Mouse (Mus musculus): ENCODE data around the gene Pold1. TPM values are rescaled to one million over a fixed set of nuclear protein-coding genes. Genes with fewer than 3 reads are reported as not detected.

Pold1 gene
- polyA plus RNA-seq, 1 experiment from 2014 or later = 25.3 TPM

DNA sequence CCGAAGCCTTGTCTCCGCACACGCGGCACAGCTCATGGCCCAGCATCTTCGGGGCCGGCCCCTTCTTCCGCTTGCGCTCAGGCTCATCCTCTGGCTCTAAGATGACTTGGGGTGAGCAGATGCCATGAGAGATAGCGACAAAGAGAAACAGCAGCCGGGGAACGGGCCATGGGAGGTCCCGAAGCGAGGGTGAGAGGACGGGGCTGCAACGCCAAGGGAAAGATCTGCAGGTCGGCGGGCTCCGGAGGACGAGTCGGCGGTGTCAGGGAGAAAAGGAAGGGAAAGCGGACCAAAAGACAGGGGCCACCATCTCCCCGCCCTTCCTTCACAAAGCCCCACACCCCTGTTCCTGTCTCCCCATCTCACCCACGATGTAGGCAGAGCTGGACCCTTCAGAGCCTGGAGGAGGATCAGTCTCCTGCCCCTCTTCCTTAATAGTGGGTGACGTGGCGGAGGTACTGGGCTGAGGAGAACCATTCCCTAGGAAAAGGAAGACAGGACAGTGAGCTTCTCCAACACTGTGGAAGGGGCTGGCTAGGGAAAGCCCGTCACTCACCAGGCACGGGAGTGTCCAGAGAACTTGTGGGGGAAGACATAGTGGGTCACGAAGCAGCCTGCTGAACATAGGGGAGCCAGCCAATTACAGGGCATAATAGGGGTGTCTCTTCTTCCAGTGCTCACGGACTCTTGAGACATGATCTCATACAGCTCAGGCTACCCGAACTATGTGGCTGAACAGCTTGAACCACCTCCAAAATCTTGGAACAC, 3.7 kb upstream of the Pold1 start:
- H3K27ac ChIP-seq = no peak overlapping the region
- peaks cover 11% of the 10 kb centered on the region; the same call in 1 of the 2 replicates for H3K36me3 ChIP-seq (replicated peaks)
- ATAC-seq (replicated peaks) = no peak; the same call in 1 of the 2 replicates
- H3K27me3 ChIP-seq (replicated peaks) = no peaks in the 10 kb centered on the region
- no peaks in the 10 kb centered on the region for H3K9me3 ChIP-seq
- H3K4me3 ChIP-seq = peak overlapping the region; percentile 84
- 84% methylated on average over 29 of the region's 31 CpGs for WGBS
- H3K4me2 ChIP-seq = peak overlapping the region; percentile 88
- H3K4me1 ChIP-seq = peaks cover 23% of the 10 kb centered on the region
- 0 out of 2 replicates have a peak overlapping the region, but pooled peaks have one; percentile 34 for H3K9ac ChIP-seq

DNA sequence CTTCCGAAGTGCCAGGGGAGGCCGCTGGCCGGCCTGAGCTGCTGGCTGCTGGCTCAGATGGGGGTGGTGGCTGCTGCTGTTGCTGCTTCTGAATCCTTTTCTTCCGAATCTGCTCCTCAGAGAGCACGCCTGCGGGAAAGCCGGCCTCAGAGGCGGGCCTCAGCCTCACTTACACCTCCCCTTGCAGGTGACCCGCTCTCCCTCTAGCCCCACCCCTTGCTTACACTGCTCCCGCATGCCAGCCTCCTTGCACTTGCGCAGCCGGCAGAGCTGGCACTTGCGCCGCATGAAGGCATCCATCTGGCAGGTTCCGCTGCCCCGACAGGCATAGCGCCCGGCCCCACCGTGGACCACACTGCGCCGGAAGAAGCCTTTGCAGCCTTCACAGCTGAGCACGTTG, 3.1 kb upstream of the Pold1 start:
- peaks cover 11% of the 10 kb centered on the region; the same call in 1 of the 2 replicates for H3K36me3 ChIP-seq (replicated peaks)
- H3K9me3 ChIP-seq = no peaks in the 10 kb centered on the region
- no peak overlapping the region for H3K4me3 ChIP-seq
- H3K4me2 ChIP-seq = no peak overlapping the region
- 86% methylated on average over 22 of the region's 22 CpGs for WGBS
- ATAC-seq (replicated peaks) = no peak
- H3K27ac ChIP-seq = no peak overlapping the region
- no peak overlapping the region for H3K9ac ChIP-seq
- no peaks in the 10 kb centered on the region for H3K27me3 ChIP-seq (replicated peaks)
- peaks cover 25% of the 10 kb centered on the region for H3K4me1 ChIP-seq

DNA sequence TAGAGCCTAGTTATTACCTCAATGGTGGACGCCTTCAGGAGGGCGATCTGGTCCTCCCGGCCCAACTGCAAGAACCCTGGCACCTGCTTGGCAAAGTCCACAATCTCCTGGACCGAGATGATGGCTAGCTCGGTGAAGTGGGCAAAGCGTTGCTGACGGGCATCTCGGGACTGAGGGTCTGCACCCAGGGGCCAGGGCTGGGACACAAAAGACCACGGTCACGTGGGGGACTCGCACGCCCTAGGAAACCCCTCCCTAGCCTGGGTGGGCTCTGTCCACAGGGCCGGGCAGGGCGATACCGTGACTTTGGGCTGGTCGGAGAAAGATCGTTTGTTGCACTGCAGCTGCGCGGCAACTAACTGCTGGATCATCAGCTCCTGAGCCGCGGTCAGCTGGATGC, 2.7 kb upstream of the Pold1 start:
- peaks cover 11% of the 10 kb centered on the region; the same call in 1 of the 2 replicates for H3K36me3 ChIP-seq (replicated peaks)
- H3K4me2 ChIP-seq = no peak overlapping the region
- peaks cover 25% of the 10 kb centered on the region for H3K4me1 ChIP-seq
- no peaks in the 10 kb centered on the region for H3K27me3 ChIP-seq (replicated peaks)
- no peak overlapping the region for H3K27ac ChIP-seq
- ATAC-seq (replicated peaks) = no peak
- no peak overlapping the region for H3K4me3 ChIP-seq
- 95% methylated on average over 21 of the region's 21 CpGs for WGBS
- no peaks in the 10 kb centered on the region for H3K9me3 ChIP-seq
- H3K9ac ChIP-seq = no peak overlapping the region

DNA sequence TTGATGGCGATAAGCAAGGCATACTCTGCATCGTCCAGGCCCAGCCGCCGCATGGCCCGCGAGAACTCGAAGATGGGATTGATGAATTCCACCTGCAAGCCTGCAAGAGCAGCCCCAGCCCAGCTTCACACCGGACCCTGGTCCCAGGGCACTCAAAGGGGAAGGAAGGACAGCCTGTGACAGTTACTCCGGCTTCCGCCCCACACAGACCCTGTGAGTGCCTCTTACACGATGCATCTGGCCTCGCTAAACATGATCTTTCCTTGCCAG, 1.7 kb upstream of the Pold1 start:
- 98% methylated on average over 12 of the region's 12 CpGs for WGBS
- no peaks in the 10 kb centered on the region for H3K27me3 ChIP-seq (replicated peaks)
- H3K4me2 ChIP-seq = no peak overlapping the region
- peaks cover 25% of the 10 kb centered on the region for H3K4me1 ChIP-seq
- no peak overlapping the region for H3K27ac ChIP-seq
- no peak for ATAC-seq (replicated peaks)
- H3K4me3 ChIP-seq = no peak overlapping the region
- peaks cover 11% of the 10 kb centered on the region; the same call in 1 of the 2 replicates for H3K36me3 ChIP-seq (replicated peaks)
- H3K9ac ChIP-seq = no peak overlapping the region
- H3K9me3 ChIP-seq = no peaks in the 10 kb centered on the region

DNA sequence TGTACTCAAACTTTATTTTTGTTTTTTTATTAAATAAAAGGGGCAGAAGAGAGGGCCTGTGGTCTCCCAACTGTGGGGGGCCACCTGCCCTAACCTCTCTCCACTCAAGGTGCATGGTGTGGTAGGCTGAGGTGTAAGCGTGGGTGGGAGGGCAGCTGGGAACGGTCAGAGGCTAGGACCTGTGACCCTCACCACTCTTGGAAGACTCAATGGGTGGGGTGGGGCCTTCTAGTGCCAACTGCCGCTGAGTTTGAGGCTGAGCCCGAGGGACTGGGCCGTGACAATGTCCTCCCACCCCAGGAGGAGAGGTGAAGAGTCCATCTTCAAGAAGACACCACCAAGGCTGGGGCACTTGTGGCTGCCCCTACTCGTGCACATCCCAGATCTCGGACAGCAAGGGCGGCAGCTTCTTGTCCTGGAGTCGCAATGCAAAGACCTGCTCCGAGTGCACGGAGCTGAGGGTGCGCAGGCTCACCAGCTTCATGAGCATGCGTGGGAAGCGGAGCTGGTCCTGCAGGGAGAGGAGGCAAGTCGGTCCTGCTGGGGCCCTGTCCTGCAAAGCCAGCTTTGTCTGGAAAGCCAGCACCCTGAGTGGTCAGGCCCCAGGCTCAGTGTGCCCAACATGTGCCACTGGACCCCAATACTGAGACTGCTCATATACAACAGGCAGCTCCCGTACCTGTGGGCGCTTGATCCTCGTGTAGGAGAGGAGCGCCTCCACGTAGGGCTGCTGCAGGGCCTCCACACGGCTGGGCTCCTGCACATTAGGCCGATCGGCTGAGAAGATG, 1.2 kb upstream of the Pold1 start:
- Histone ChIP-seq H3K27me3 (replicated peaks) (no peaks in the 10 kb centered on the region), H3K9me3 (no peaks in the 10 kb centered on the region), H3K36me3 (replicated peaks) (peaks cover 11% of the 10 kb centered on the region; the same call in 1 of the 2 replicates), H3K4me1 (peaks cover 25% of the 10 kb centered on the region), H3K4me2 (no peak overlapping the region), H3K9ac (no peak overlapping the region), H3K27ac (no peak overlapping the region), H3K4me3 (no peak overlapping the region)
- no peak for ATAC-seq (replicated peaks)
- WGBS = 95% methylated on average over 23 of the region's 23 CpGs

DNA sequence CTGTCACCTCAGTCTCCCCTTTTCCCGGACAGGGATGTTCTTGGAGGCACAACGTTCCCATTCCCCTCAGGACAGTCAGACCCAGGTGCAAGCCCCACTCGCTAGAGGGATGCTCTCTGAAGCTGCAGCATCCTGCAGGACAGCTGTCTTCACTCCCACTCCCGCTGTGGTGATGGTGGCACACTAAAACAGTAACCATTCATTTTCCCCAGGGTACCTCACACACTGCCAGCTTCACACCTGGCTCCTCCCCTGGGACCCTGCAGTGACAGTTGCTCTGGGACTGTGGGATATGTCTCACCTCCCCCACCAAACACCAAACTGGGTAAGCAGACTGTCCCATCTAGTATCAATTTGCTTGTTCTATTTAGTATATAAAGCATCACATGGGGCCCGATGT, 924 bp downstream of the Pold1 start:
- H3K27ac ChIP-seq = no peak overlapping the region
- peak overlapping the region; percentile 51 for H3K4me3 ChIP-seq
- peaks cover 14% of the 10 kb centered on the region for H3K4me1 ChIP-seq
- no peak for ATAC-seq (replicated peaks)
- WGBS = 17% methylated on average over 5 of the region's 5 CpGs
- peak overlapping the region; percentile 95 for H3K4me2 ChIP-seq
- peaks cover 11% of the 10 kb centered on the region; the same call in 1 of the 2 replicates for H3K36me3 ChIP-seq (replicated peaks)
- H3K27me3 ChIP-seq (replicated peaks) = no peaks in the 10 kb centered on the region
- H3K9ac ChIP-seq = peak overlapping the region; percentile 12; the same call in 1 of the 2 replicates
- no peaks in the 10 kb centered on the region for H3K9me3 ChIP-seq

DNA sequence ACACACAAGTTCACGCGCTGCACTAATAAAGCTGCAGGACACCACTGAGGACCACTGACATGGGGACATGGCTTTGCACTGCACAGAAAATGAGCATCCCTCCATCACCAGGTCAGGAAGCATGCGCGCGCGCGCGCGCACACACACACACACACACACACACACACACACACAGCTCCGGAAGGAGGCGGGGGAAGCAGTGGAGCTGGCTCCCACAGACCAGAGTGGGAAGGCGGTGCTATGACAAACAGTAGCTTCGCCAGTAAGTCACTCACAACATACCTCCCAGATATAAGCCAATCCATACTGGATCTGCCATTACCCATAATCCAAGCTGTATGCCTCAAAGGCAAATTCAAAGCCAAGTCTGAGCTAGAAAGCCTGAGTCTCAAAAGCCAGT, 1.6 kb downstream of the Pold1 start:
- no peak for ATAC-seq (replicated peaks)
- Histone ChIP-seq H3K27ac (no peak overlapping the region), H3K27me3 (replicated peaks) (no peaks in the 10 kb centered on the region), H3K4me1 (peaks cover 13% of the 10 kb centered on the region), H3K4me3 (no peak overlapping the region), H3K9ac (peak overlapping the region; percentile 12; the same call in 1 of the 2 replicates), H3K9me3 (no peaks in the 10 kb centered on the region), H3K4me2 (no peak overlapping the region), H3K36me3 (replicated peaks) (peaks cover 11% of the 10 kb centered on the region; the same call in 1 of the 2 replicates)
- 94% methylated on average over 13 of the region's 13 CpGs for WGBS

DNA sequence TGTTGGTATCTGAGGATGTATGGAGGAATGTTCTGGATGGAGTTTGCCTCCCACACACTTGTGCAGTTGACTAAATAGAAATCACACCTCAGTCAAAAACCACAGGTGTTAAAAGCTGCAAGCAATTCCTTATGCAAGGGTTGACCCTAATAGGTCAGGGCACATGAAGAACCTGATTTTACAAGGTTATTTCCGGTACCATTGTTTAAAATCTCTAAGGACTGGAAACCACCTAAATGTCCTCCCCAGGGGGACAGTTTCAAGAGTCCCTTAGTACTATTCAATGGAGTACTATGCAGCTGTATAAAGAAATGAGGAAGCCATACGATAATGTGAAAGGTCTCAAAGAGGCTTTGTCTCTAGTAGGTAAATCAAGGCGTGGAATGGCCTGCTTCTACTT, 2.4 kb downstream of the Pold1 start:
- no peak overlapping the region for H3K27ac ChIP-seq
- H3K36me3 ChIP-seq (replicated peaks) = peaks cover 11% of the 10 kb centered on the region; the same call in 1 of the 2 replicates
- 97% methylated on average over 3 of the region's 3 CpGs for WGBS
- H3K4me2 ChIP-seq = no peak overlapping the region
- ATAC-seq (replicated peaks) = no peak
- H3K4me1 ChIP-seq = peaks cover 13% of the 10 kb centered on the region
- no peak overlapping the region for H3K9ac ChIP-seq
- H3K4me3 ChIP-seq = no peak overlapping the region
- no peaks in the 10 kb centered on the region for H3K9me3 ChIP-seq
- H3K27me3 ChIP-seq (replicated peaks) = no peaks in the 10 kb centered on the region

DNA sequence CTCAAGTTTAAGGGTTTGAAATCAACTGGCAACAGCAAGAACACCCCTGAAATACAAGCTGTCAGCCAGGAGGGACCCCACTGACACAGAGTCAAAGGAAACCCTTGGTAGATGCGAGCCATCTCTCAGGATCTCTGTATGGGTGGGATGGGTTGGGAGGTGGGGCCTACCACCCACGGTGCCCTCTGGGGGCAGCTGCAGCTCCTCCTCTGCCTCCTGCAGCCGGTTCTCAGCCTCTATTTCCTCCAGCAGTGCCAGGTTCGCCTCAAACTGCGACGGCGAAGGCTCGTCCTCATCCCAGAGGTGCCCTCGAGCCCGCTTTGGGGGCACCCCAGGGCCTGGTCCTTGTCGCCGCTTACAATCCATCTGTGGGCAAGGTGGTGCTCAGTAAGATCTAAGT, 5.6 kb downstream of the Pold1 start:
- Histone ChIP-seq H3K27me3 (replicated peaks) (no peaks in the 10 kb centered on the region), H3K27ac (no peak overlapping the region), H3K9ac (no peak overlapping the region), H3K36me3 (replicated peaks) (no peaks in the 10 kb centered on the region), H3K4me3 (no peak overlapping the region), H3K9me3 (no peaks in the 10 kb centered on the region), H3K4me2 (no peak overlapping the region), H3K4me1 (peaks cover 9% of the 10 kb centered on the region)
- WGBS = 82% methylated on average over 12 of the region's 12 CpGs
- ATAC-seq (replicated peaks) = no peak

DNA sequence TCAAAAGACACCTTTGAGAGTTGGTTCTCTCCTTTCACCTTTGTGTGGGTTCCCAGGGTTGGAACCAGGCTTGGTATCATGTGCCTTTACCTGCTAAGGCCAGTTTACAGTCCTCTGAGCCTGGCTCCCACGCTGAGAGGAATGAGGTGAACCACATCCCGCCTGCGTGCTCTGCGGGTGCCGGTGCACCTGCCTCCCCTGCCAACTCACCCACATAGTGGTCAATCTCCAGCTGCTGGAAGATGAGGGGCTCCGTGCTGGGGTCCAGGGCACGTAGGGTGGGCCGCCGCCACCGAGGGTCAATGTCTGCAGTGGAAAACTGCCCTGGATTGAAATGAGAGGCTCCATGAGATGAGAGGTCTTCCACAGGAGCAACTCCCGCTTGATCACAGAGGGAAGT, 6.1 kb downstream of the Pold1 start:
- H3K36me3 ChIP-seq (replicated peaks) = no peaks in the 10 kb centered on the region
- ATAC-seq (replicated peaks) = no peak
- H3K9me3 ChIP-seq = no peaks in the 10 kb centered on the region
- no peaks in the 10 kb centered on the region for H3K27me3 ChIP-seq (replicated peaks)
- no peak overlapping the region for H3K4me2 ChIP-seq
- no peak overlapping the region for H3K27ac ChIP-seq
- peaks cover 4% of the 10 kb centered on the region for H3K4me1 ChIP-seq
- WGBS = 95% methylated on average over 11 of the region's 11 CpGs
- no peak overlapping the region for H3K4me3 ChIP-seq
- no peak overlapping the region for H3K9ac ChIP-seq

DNA sequence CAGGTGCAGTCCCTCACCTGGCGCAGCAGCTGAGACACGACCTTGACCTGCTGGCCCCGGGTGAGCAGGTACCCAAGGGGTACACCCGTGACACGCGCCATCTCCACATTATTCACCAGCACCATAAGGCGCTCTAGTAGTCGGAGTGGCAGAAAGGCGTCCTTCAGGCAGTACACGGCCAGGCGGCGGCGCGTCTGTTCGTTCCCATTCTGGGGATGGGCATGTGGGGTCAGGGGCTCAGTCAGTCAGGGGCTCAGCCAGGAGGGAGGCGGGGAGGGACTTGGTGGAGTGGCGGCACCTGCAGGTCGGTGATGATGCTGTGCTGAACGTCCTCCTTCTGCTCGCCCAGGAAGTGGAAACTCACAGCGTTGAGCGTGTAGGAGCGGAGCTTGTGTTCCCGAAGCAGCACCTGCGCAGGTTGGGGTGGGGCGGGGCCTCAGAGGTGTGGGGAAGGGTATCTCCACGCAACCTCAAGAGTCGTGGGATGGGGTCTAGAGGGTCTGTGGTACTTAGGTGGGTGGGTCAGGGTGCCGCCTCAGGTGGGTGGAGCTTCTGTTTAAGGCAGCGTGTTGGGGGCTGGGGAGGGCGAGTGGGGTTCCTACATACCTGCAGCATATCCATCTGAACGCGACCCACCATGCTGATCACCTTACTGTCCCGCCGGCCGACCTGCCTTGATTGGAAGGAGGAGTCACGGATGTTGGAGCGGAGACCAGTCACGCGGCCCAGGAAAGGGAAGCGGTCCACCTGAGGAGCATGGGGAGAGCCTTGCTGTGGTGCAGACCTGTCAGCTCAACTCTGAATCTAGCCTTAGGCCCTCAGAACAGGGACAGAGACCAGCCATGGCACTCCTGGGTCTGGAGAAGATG, 9.7 kb downstream of the Pold1 start:
- 92% methylated on average over 41 of the region's 41 CpGs for WGBS
- Histone ChIP-seq H3K4me2 (no peak overlapping the region), H3K27ac (no peak overlapping the region), H3K27me3 (replicated peaks) (no peaks in the 10 kb centered on the region), H3K9ac (no peak overlapping the region), H3K4me3 (no peak overlapping the region), H3K9me3 (no peaks in the 10 kb centered on the region), H3K4me1 (no peaks in the 10 kb centered on the region), H3K36me3 (replicated peaks) (no peaks in the 10 kb centered on the region)
- no peak; the same call in 1 of the 2 replicates for ATAC-seq (replicated peaks)

DNA sequence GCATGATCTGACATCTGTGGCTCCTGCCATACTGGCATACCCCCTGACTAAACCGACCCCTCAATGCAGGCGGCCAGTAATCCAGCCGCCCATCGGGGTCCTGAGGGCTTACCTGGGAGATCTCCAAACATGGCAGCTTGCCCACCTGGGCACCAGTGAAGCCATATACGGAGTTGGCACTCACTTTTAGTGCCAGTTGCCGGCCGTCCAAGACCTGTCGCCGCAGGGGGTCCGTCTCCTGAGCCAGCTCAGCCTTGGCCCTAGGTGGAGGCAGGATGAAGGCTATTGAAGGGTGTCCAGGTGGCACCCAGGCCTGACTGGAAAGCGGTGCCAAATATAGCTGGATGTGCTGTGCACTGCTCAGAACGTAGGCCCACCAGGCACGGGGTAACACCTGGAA, 11.2 kb downstream of the Pold1 start:
- Histone ChIP-seq H3K4me1 (no peaks in the 10 kb centered on the region), H3K4me3 (no peak overlapping the region), H3K9ac (no peak overlapping the region), H3K27ac (no peak overlapping the region), H3K4me2 (no peak overlapping the region), H3K36me3 (replicated peaks) (no peaks in the 10 kb centered on the region), H3K9me3 (no peaks in the 10 kb centered on the region), H3K27me3 (replicated peaks) (no peaks in the 10 kb centered on the region)
- no peak for ATAC-seq (replicated peaks)
- 93% methylated on average over 13 of the region's 13 CpGs for WGBS
